Mouse (Mus musculus) limb, embryonic 10.5 days (tissue): ENCODE results near the gene Umodl1. TPM values are rescaled to one million over a fixed set of nuclear protein-coding genes. Genes with fewer than 3 reads are reported as not detected.

ENCODE experiments used
- DNase-seq: peaks from one replicate; pipeline ENCODE4 v3.0.0-alpha.2; 2017; ENCODE audit warnings: low spot score
- H3K27ac ChIP-seq: fragments of 300-500 bp; sonication (generic); 2 replicates; pipeline ENCODE4 v1.5.1; 2016; ENCODE audit warnings: mild to moderate bottlenecking
- H3K27me3 ChIP-seq: fragments of 300-500 bp; sonication (generic); 2 replicates; pipeline ENCODE4 v1.6.1; 2016; ENCODE audit warnings: low read depth, mild to moderate bottlenecking; ENCODE audit not compliant: poor library complexity, severe bottlenecking
- H3K36me3 ChIP-seq: fragments of 300-500 bp; sonication (generic); 2 replicates; pipeline ENCODE4 v1.6.1; 2016; ENCODE audit warnings: mild to moderate bottlenecking, moderate library complexity
- H3K4me1 ChIP-seq: fragments of 300-500 bp; sonication (generic); 2 replicates; pipeline ENCODE4 v1.6.1; 2016
- H3K4me3 ChIP-seq: fragments of 300-500 bp; sonication (generic); 2 replicates; pipeline ENCODE4 v1.5.1; 2016; ENCODE audit warnings: mild to moderate bottlenecking, moderate library complexity
- H3K9me3 ChIP-seq: fragments of 300-500 bp; sonication (generic); replicated peaks from 2 replicates; pipeline ENCODE4 v1.6.1; 2016; ENCODE audit warnings: mild to moderate bottlenecking
- WGBS: fragments of 180-500 bp; shearing (Covaris S2); methylation state at CpG from one replicate; pipeline ENCODE4 v1.1.7; 2016; 5-methylcytosine and 5-hydroxymethylcytosine counted together
- polyA plus RNA-seq: library from polyadenylated mRNA; unstranded; fragments of >200 nt; fragmentation: Nextera tagmentation; extraction: Ambion mirVana; gene quantifications from 2 replicates; pipeline ENCODE4 v1.2.1, GENCODE M21; 2016

Umodl1 gene
- polyA plus RNA-seq, 1 experiment from 2014 or later = 0.24 TPM

GRCm38 (mm10) chr17:31029407-31029806 is 75.0 kb downstream of the Umodl1 start:
- no peak for DNase-seq
- 89% methylated on average over 4 of the region's 4 CpGs for WGBS
- H3K4me3 ChIP-seq = no peak overlapping the region

GRCm38 (mm10) chr17:31032341-31032740 is 77.9 kb downstream of the Umodl1 start:
- 95% methylated on average over 4 of the region's 4 CpGs for WGBS
- Histone ChIP-seq H3K27me3 (no peaks in the 10 kb centered on the region), H3K27ac (no peak overlapping the region), H3K4me3 (no peak overlapping the region), H3K36me3 (no peaks in the 10 kb centered on the region), H3K4me1 (0 out of 2 replicates have a peak, but pooled peaks cover 9% of the 10 kb centered on the region), H3K9me3 (no peaks in the 10 kb centered on the region)
- no peak for DNase-seq

More at GRCm38 (mm10) chr17:31029407-31029806, 75.0 kb downstream of the Umodl1 start:
- H3K9me3 ChIP-seq = no peaks in the 10 kb centered on the region
- H3K27me3 ChIP-seq = no peaks in the 10 kb centered on the region
- no peaks in the 10 kb centered on the region for H3K36me3 ChIP-seq
- H3K4me1 ChIP-seq = 0 out of 2 replicates have a peak, but pooled peaks cover 9% of the 10 kb centered on the region
- H3K27ac ChIP-seq = no peak overlapping the region

- no peak overlapping the region for H3K27ac ChIP-seq
- no peak for DNase-seq
Measured at GRCm38 (mm10) chr17:31033251-31033650, 78.8 kb downstream of the Umodl1 start.

GRCm38 (mm10) chr17:31034165-31034564 is 79.7 kb downstream of the Umodl1 start:
- H3K4me3 ChIP-seq = no peak overlapping the region
- 69% methylated on average over 5 of the region's 5 CpGs for WGBS
- H3K9me3 ChIP-seq = no peaks in the 10 kb centered on the region
- 0 out of 2 replicates have a peak, but pooled peaks cover 6% of the 10 kb centered on the region for H3K4me1 ChIP-seq
- DNase-seq = no peak
- no peak overlapping the region for H3K27ac ChIP-seq
- no peaks in the 10 kb centered on the region for H3K36me3 ChIP-seq
- no peaks in the 10 kb centered on the region for H3K27me3 ChIP-seq

More at GRCm38 (mm10) chr17:31033251-31033650, 78.8 kb downstream of the Umodl1 start:
- H3K36me3 ChIP-seq = no peaks in the 10 kb centered on the region
- H3K4me3 ChIP-seq = no peak overlapping the region
- H3K9me3 ChIP-seq = no peaks in the 10 kb centered on the region
- H3K4me1 ChIP-seq = 0 out of 2 replicates have a peak, but pooled peaks cover 8% of the 10 kb centered on the region
- no peaks in the 10 kb centered on the region for H3K27me3 ChIP-seq
- WGBS = 82% methylated on average over 2 of the region's 2 CpGs

GRCm38 (mm10) chr17:31034674-31035356 is 80.4 kb downstream of the Umodl1 start:
- H3K36me3 ChIP-seq = no peaks in the 10 kb centered on the region
- H3K9me3 ChIP-seq = no peaks in the 10 kb centered on the region
- WGBS = 90% methylated on average over 9 of the region's 9 CpGs
- 0 out of 2 replicates have a peak, but pooled peaks cover 6% of the 10 kb centered on the region for H3K4me1 ChIP-seq
- no peak overlapping the region for H3K27ac ChIP-seq
- H3K27me3 ChIP-seq = no peaks in the 10 kb centered on the region
- H3K4me3 ChIP-seq = no peak overlapping the region
- DNase-seq = no peak

GRCm38 (mm10) chr17:31036168-31036876 is 81.9 kb downstream of the Umodl1 start:
- 91% methylated on average over 22 of the region's 22 CpGs for WGBS
- Histone ChIP-seq H3K4me1 (0 out of 2 replicates have a peak, but pooled peaks cover 6% of the 10 kb centered on the region), H3K27ac (no peak overlapping the region; the same call in 1 of the 2 replicates)

GRCm38 (mm10) chr17:31037331-31037730 is 82.9 kb downstream of the Umodl1 start:
- Histone ChIP-seq H3K4me3 (no peak overlapping the region), H3K27ac (no peak overlapping the region), H3K27me3 (no peaks in the 10 kb centered on the region), H3K36me3 (no peaks in the 10 kb centered on the region), H3K4me1 (0 out of 2 replicates have a peak, but pooled peaks cover 6% of the 10 kb centered on the region), H3K9me3 (no peaks in the 10 kb centered on the region)
- DNase-seq = no peak
- 80% methylated on average over 8 of the region's 8 CpGs for WGBS

More at GRCm38 (mm10) chr17:31036168-31036876, 81.9 kb downstream of the Umodl1 start:
- no peaks in the 10 kb centered on the region for H3K36me3 ChIP-seq
- H3K4me3 ChIP-seq = no peak overlapping the region
- DNase-seq = no peak
- no peaks in the 10 kb centered on the region for H3K9me3 ChIP-seq
- no peaks in the 10 kb centered on the region for H3K27me3 ChIP-seq

- DNase-seq = no peak
- Histone ChIP-seq H3K4me3 (no peak overlapping the region), H3K9me3 (no peaks in the 10 kb centered on the region), H3K27ac (no peak overlapping the region), H3K27me3 (no peaks in the 10 kb centered on the region), H3K36me3 (no peaks in the 10 kb centered on the region), H3K4me1 (0 out of 2 replicates have a peak, but pooled peaks cover 6% of the 10 kb centered on the region)
- 86% methylated on average over 4 of the region's 4 CpGs for WGBS
Measured at GRCm38 (mm10) chr17:31038381-31038780, 83.9 kb downstream of the Umodl1 start.

- no peak overlapping the region for H3K27ac ChIP-seq
- WGBS = 72% methylated on average over 7 of the region's 7 CpGs
Measured at GRCm38 (mm10) chr17:31039626-31040025, 85.2 kb downstream of the Umodl1 start.

GRCm38 (mm10) chr17:31040421-31040820 is 86.0 kb downstream of the Umodl1 start:
- WGBS = 79% methylated on average over 7 of the region's 7 CpGs

More at GRCm38 (mm10) chr17:31039626-31040025, 85.2 kb downstream of the Umodl1 start:
- Histone ChIP-seq H3K9me3 (no peaks in the 10 kb centered on the region), H3K4me3 (no peak overlapping the region), H3K36me3 (no peaks in the 10 kb centered on the region), H3K27me3 (no peaks in the 10 kb centered on the region), H3K4me1 (0 out of 2 replicates have a peak, but pooled peaks cover 3% of the 10 kb centered on the region)
- no peak for DNase-seq

GRCm38 (mm10) chr17:31042751-31043150 is 88.3 kb downstream of the Umodl1 start:
- Histone ChIP-seq H3K4me3 (no peak overlapping the region), H3K4me1 (0 out of 2 replicates have a peak, but pooled peaks cover 3% of the 10 kb centered on the region), H3K9me3 (no peaks in the 10 kb centered on the region), H3K27ac (no peak overlapping the region), H3K36me3 (no peaks in the 10 kb centered on the region), H3K27me3 (no peaks in the 10 kb centered on the region)
- 85% methylated on average over 2 of the region's 2 CpGs for WGBS
- no peak for DNase-seq

More at GRCm38 (mm10) chr17:31040421-31040820, 86.0 kb downstream of the Umodl1 start:
- Histone ChIP-seq H3K27me3 (no peaks in the 10 kb centered on the region), H3K9me3 (no peaks in the 10 kb centered on the region), H3K36me3 (no peaks in the 10 kb centered on the region), H3K4me3 (no peak overlapping the region), H3K4me1 (0 out of 2 replicates have a peak, but pooled peaks cover 3% of the 10 kb centered on the region), H3K27ac (no peak overlapping the region)
- no peak for DNase-seq

GRCm38 (mm10) chr17:31057151-31057890 is 102.9 kb downstream of the Umodl1 start, which contains the start of gene Abcg1:
Abcg1 (plus strand) TSS chr17:31057675.
- H3K9me3 ChIP-seq = no peaks in the 10 kb centered on the region; the same call in 1 of the 2 replicates
- DNase-seq = peak; percentile 76
- H3K27ac ChIP-seq = peak within 1 kb of the TSS; percentile 56; the same call in 1 of the 2 replicates
- H3K36me3 ChIP-seq = no peaks in the 10 kb centered on the region
- H3K4me3 ChIP-seq = peak within 1 kb of the TSS; percentile 57
- WGBS = 2% methylated on average over 48 of the region's 49 CpGs
- peaks cover 67% of the 10 kb centered on the region for H3K27me3 ChIP-seq
- H3K4me1 ChIP-seq = peaks cover 39% of the 10 kb centered on the region
